Mouse (Mus musculus) megakaryocyte, embryonic 14.5 days (primary cell): ENCODE results near the gene Fam168a. TPM values are rescaled to one million over a fixed set of nuclear protein-coding genes. Genes with fewer than 3 reads are reported as not detected.

Source experiments
- H3K27me3 ChIP-seq: replicated peaks from 2 replicates; pipeline ENCODE3; 2012; ENCODE audit warnings: inconsistent platforms
- H3K36me3 ChIP-seq: replicated peaks from 2 replicates; pipeline ENCODE3; 2012; ENCODE audit warnings: low read length, inconsistent platforms, mixed read lengths
- H3K4me1 ChIP-seq: 2 replicates; pipeline ENCODE4 v1.6.1; 2012; ENCODE audit warnings: inconsistent platforms
- H3K4me3 ChIP-seq: replicated peaks from 2 replicates; pipeline ENCODE3; 2012; ENCODE audit warnings: moderate library complexity, mild to moderate bottlenecking, inconsistent platforms
- H3K9me3 ChIP-seq: 2 replicates; pipeline ENCODE4 v1.6.1; 2012; ENCODE audit warnings: inconsistent platforms
- FLI1 ChIP-seq: IDR thresholded peaks from 2 replicates; pipeline ENCODE4 v1.6.1; 2012; ENCODE audit warnings: low read length, inconsistent platforms, mixed read lengths
- GATA1 ChIP-seq: IDR thresholded peaks from 3 replicates; pipeline ENCODE4 v1.6.1; 2012; ENCODE audit warnings: mixed read lengths, low read length, inconsistent platforms, borderline replicate concordance
- polyA plus RNA-seq: library from polyadenylated mRNA; stranded (reverse); fragments of >175 nt; gene quantifications from 2 replicates; pipeline ENCODE4 v1.2.3, GENCODE M21; 2012; ENCODE audit warnings: low replicate concordance; ENCODE audit not compliant: insufficient read depth

Fam168a gene
- polyA plus RNA-seq, 1 experiment = 2.9 TPM

DNA sequence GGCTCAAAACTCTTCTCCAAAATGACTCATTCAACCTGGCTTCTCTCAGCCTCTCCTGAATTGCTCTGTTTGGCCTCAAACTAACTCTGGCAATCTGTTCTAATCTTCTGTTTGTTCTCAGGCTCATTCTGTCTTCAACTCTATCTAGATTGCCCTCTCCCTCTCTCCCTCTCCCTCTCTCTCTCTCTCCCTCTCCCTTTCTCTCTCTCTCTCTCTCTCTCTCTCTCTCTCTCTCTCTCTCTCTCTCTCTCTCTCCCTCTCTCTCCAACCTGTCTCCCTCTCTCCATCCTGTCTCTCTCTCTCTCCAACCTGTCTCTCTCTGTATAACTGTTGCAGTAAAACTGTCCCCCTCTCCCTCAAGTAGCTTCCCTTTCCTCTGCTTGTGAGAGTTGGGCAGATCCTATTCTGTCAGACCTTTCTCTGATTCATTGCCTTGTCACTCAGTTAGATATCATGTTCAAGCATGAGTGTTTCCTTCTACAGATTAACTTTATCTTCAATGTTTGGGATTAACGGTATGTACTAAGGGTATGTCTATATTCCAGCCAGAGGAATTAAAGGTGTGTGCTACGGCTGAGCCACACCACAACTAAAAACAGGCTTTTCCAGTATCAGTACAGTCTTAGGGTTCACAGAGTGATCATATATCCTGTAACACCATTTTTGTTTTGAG is 64.4 kb downstream of the Fam168a start:
- no peak overlapping the region for H3K4me3 ChIP-seq
- no peaks in the 10 kb centered on the region for H3K9me3 ChIP-seq
- TF ChIP-seq FLI1 (no peak), GATA1 (no peak)
- peaks cover 6% of the 10 kb centered on the region; the same call in 1 of the 2 replicates for H3K4me1 ChIP-seq
- H3K27me3 ChIP-seq = no peaks in the 10 kb centered on the region
- peaks cover 7% of the 10 kb centered on the region for H3K36me3 ChIP-seq

DNA sequence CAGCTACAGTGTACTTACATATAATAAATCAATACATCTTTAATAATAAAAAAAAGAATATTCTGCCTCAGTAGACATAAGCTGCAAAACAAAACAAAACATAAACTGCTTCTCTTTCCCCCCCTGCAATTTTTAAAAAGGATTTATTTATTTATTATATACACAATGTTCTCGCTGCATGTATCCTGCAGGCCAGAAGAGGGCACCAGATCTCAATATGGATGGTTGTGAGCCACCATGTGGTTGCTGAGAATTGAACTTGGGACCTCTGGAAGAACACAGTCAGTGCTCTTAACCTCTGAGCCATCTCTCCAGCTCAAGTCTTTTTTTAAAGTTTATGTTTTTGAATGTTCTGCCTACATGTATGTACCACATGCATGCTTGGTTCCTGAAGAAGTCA is 67.8 kb downstream of the Fam168a start:
- Histone ChIP-seq H3K4me1 (peaks cover 6% of the 10 kb centered on the region; the same call in 1 of the 2 replicates), H3K9me3 (no peaks in the 10 kb centered on the region), H3K4me3 (no peak overlapping the region), H3K36me3 (peaks cover 8% of the 10 kb centered on the region), H3K27me3 (no peaks in the 10 kb centered on the region)
- no peak for TF ChIP-seq FLI1
- TF ChIP-seq GATA1 = no peak

GRCm38 (mm10) chr7:100775810-100776209 is 69.4 kb downstream of the Fam168a start:
- no peaks in the 10 kb centered on the region for H3K27me3 ChIP-seq
- H3K4me3 ChIP-seq = no peak overlapping the region
- peaks cover 9% of the 10 kb centered on the region; the same call in 1 of the 2 replicates for H3K4me1 ChIP-seq
- TF ChIP-seq FLI1 (no peak), GATA1 (no peak)
- H3K36me3 ChIP-seq = peaks cover 9% of the 10 kb centered on the region
- H3K9me3 ChIP-seq = no peaks in the 10 kb centered on the region

DNA sequence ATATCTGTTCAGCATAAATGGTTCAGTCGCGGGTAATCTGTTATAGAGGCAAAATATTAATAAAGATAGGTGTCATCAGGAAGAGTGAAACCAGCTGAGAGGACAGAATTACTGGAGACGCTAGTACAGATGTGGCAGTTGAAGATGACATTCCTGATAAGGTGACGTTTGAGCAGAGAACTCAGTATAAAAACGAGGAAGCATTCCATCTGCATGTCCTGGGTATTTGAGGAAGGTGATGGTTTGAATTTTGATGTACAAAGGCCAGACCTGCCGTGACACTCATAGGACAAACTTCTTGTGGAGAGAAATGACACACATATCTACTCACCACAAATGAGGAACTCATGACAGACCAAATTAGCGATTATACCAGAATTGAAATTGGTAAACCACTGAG is 73.8 kb downstream of the Fam168a start:
- no peaks in the 10 kb centered on the region for H3K9me3 ChIP-seq
- H3K4me3 ChIP-seq = no peak overlapping the region
- 0 out of 2 replicates have a peak, but pooled peaks cover 3% of the 10 kb centered on the region for H3K4me1 ChIP-seq
- TF ChIP-seq GATA1 (no peak), FLI1 (no peak)
- peaks cover 5% of the 10 kb centered on the region for H3K36me3 ChIP-seq
- H3K27me3 ChIP-seq = no peaks in the 10 kb centered on the region

DNA sequence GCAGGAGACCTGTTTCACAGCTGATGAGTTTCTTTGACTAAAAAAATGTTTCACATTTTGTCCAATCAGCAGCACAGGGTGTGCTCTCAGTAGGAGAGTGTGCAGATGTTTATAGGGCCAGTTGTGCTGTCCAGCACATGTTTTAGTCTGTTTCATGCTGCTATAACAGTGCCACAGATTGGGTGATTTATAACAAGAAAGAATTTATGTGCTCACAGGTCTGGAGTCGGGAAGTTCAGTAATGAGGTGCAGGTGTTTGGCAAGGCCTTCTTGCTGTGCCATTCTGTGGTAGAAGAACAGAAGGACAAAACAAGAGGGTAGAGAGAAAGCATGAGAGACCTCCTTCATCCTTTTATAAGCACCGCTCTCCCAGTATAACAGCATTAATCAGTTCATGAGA is 78.2 kb downstream of the Fam168a start:
- peaks cover 10% of the 10 kb centered on the region; the same call in 1 of the 2 replicates for H3K4me1 ChIP-seq

DNA sequence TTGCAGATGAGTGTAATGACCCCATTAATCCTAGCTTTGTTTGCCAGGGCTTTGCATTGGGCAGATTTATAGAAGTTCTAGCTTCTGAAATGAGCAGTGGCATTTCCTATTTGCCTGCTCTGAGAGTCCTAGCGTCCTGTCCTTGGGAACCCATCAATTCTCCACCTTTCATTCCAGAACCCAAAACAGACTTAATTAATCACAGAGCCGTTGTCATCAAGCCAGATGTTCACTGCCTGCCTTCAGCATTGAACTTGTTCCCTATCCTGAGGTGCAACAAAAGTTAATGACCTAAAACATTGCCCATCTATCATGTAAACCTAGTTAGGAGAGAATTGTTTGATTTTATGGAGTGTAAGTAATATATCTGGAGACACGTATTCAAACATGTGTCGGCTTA is 79.0 kb downstream of the Fam168a start:
- Histone ChIP-seq H3K36me3 (peaks cover 6% of the 10 kb centered on the region), H3K9me3 (no peaks in the 10 kb centered on the region), H3K4me1 (peaks cover 7% of the 10 kb centered on the region; the same call in 1 of the 2 replicates), H3K4me3 (no peak overlapping the region), H3K27me3 (no peaks in the 10 kb centered on the region)
- TF ChIP-seq GATA1 (no peak), FLI1 (no peak)

More for the DNA sequence above, 78.2 kb downstream of the Fam168a start:
- TF ChIP-seq FLI1 = no peak
- no peak for TF ChIP-seq GATA1
- no peaks in the 10 kb centered on the region for H3K27me3 ChIP-seq
- peaks cover 9% of the 10 kb centered on the region for H3K36me3 ChIP-seq
- H3K4me3 ChIP-seq = no peak overlapping the region
- no peaks in the 10 kb centered on the region for H3K9me3 ChIP-seq

DNA sequence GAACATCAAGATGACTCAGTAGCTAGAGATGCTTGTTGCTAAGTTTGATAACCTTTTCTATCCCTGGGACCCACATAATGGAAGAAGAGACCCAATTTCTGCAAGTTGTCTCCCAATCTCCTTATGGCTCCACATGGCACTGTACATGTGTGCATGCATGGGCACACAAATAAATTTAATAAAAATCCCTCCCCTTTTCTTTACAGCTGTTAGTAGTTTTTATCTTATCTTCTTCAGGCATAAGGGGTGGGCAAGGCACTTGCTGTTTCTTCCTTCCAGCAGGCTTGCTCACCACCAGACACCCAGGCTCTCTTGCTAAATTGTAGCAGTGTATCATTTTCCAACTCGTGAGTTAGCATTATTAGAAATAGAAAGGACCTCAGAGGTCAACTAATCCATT is 79.6 kb downstream of the Fam168a start:
- peaks cover 7% of the 10 kb centered on the region; the same call in 1 of the 2 replicates for H3K4me1 ChIP-seq
- no peaks in the 10 kb centered on the region for H3K27me3 ChIP-seq
- no peak overlapping the region for H3K4me3 ChIP-seq
- TF ChIP-seq FLI1 = no peak
- TF ChIP-seq GATA1 = no peak
- H3K9me3 ChIP-seq = no peaks in the 10 kb centered on the region
- H3K36me3 ChIP-seq = peaks cover 6% of the 10 kb centered on the region

GRCm38 (mm10) chr7:100788291-100788690 is 81.9 kb downstream of the Fam168a start:
- Histone ChIP-seq H3K27me3 (no peaks in the 10 kb centered on the region), H3K36me3 (peaks cover 6% of the 10 kb centered on the region), H3K4me1 (peaks cover 7% of the 10 kb centered on the region; the same call in 1 of the 2 replicates), H3K4me3 (no peak overlapping the region), H3K9me3 (no peaks in the 10 kb centered on the region)
- no peak for TF ChIP-seq GATA1
- TF ChIP-seq FLI1 = no peak

DNA sequence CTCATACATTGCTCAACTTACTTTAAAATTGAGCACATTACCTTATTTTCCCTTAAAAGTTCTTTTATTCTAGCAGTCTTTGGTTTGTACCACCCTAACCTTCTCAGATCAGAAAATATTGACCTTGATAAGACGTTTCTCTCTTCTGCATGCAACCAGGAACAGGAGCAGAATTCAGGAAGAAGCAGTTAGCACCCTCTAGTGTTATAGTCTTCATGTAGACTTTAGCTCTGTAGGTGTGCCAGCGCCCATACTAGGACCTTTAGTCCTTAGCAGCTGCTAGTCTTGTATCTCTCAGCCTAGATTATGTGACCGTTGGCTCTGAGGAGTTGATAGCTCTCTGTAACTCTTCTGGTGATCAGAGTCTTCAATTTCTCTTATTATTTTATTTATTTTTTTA is 92.4 kb downstream of the Fam168a start:
- Histone ChIP-seq H3K4me3 (no peak overlapping the region), H3K4me1 (peaks cover 5% of the 10 kb centered on the region; the same call in 1 of the 2 replicates), H3K9me3 (no peaks in the 10 kb centered on the region), H3K36me3 (peaks cover 6% of the 10 kb centered on the region), H3K27me3 (no peaks in the 10 kb centered on the region)
- TF ChIP-seq FLI1 (no peak), GATA1 (no peak)

GRCm38 (mm10) chr7:100805391-100805790 is 99.0 kb downstream of the Fam168a start:
- H3K36me3 ChIP-seq = no peaks in the 10 kb centered on the region
- no peak for TF ChIP-seq FLI1
- no peak overlapping the region for H3K4me3 ChIP-seq
- no peaks in the 10 kb centered on the region for H3K9me3 ChIP-seq
- peaks cover 3% of the 10 kb centered on the region for H3K4me1 ChIP-seq
- no peaks in the 10 kb centered on the region for H3K27me3 ChIP-seq

GRCm38 (mm10) chr7:100811912-100812311 is 105.5 kb downstream of the Fam168a start:
- Histone ChIP-seq H3K4me3 (no peak overlapping the region), H3K36me3 (peaks cover 2% of the 10 kb centered on the region), H3K9me3 (no peaks in the 10 kb centered on the region), H3K4me1 (peaks cover 2% of the 10 kb centered on the region), H3K27me3 (no peaks in the 10 kb centered on the region)
- TF ChIP-seq GATA1 (no peak), FLI1 (no peak)
